Mouse (Mus musculus): ENCODE data around the gene Uggt1.

Gene Uggt1

GRCm38 (mm10) chr1:36116488-36116887 is 128.0 kb downstream of the Uggt1 start:
- DNase-seq (ENCODE audit: low spot score in 2 of 2): no peak

DNA sequence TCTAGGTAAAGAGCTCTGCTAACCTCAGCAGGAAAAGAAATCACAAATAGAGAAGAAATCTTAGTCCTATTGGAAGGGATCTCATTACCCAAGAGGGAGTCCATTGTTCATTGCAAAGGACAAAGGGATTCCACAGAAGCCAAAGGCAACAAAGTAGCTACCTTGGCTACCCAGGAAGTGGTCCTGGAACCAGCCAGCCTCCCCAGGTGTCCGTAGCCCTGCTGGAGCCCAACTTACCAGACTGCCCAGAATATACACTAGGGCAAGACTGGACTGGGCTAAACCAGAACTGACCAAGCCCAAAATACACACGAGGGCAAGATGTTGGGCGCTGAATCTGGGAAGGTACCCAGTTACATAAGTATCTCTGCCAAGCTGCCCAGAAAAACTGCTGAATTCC is 129.7 kb downstream of the Uggt1 start:
- DNase-seq (ENCODE audit: low spot score in 2 of 2): no peak

DNA sequence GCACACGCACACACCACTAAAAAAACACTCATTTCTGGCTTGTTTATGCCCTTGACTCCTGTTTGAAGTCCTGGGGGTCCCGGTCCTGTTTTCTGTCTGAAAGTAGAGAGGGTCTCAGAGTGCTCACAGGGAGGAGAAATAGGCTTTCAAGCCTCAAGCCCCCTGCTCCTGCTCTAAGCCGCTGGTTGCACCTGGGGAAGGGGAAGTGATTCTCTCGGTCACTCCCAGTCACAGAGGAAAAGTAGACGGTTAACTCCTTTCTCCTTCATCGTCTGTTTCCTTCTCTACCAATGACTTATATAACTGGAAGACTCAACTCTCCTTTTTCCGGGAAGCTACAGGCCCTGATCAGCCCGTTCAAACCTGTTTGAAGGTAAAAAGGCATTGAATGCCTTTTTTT is 130.8 kb downstream of the Uggt1 start:
- no peak for DNase-seq (ENCODE audit: low spot score in 2 of 2)

- DNase-seq (ENCODE audit: low spot score in 2 of 2): no peak
Observed at GRCm38 (mm10) chr1:36112665-36113064, 131.9 kb downstream of the Uggt1 start.

- no peak for DNase-seq (ENCODE audit: low spot score in 2 of 2)
Observed at GRCm38 (mm10) chr1:36109987-36110386, 134.5 kb downstream of the Uggt1 start.

DNA sequence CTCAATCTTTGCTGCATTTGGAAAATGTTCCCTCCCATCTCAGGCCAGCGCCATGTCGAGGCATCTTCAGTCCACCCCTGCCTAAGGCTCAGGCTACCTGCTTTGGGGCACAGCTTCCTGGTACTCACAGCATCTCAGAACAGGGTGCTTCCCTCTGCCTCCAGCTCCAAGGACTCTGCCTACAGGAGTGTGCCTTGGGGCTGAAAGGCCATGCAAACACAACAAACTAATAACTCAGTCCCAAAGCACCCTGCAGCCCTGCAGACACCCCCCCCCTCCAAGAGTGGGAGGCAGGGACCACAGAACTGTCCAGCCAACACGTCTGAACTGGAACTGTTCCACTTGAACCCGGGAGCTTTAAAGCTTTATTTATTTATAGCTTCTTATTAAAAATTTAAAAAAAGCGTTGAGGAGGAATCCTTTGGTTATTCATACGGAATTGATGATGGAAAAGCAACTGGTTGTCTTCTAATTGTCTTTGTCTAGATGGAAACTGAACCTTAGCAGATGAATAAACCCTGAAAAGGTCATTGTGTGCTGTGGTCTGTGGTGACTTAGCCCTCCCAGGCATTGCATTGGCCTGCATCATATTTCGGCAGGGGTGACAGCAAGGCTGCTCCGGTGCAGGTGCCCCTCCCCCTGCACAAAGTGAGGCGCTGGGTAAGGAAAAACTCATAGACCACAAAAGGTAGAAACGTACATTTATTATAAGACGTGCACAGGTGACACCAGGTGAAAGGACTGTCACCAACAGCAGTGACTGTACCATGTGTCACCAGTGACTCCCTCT is 138.4 kb downstream of the Uggt1 start:
- DNase-seq (ENCODE audit: low spot score in 2 of 2): no peak

DNA sequence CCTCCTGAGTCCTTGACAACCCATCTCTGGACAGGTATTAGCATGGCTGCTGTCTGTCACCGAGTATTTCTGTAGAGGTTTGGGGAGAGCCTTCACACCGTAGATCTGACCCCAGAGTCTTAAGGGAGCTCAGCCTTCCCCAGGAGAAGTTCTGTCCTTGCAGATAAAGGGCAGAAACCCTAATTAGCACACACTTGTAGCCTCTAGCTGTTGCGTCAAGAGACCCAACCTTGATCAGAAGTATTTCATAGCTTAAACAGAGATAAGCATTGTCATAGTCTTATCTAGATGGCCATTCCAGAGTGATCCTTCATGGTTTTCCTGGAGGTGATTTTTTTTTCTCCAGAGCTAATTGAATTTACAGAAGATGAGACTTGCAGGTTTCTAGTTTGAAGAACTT is 144.1 kb downstream of the Uggt1 start:
- DNase-seq (ENCODE audit: low spot score in 2 of 2): no peak

DNA sequence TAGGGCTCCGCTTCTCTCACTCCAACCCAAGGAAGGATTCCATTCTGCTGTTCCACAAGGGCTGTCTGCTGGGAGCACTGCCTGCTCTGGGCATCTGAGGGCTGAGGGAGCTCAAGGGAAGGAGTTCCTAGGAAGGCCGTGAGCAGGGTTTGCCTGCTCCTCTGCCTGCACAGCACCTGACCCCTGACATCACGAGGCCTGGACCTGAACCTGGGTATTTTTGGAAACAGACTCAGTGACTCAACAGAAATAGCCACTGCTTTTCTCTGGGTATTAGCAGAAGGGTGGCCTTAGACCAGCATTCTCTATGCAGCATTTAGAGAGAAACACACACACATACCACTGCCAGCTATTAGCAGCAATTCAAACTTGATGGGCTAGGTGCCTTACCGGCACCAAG is 146.1 kb downstream of the Uggt1 start:
- DNase-seq (ENCODE audit: low spot score in 2 of 2): no peak

DNA sequence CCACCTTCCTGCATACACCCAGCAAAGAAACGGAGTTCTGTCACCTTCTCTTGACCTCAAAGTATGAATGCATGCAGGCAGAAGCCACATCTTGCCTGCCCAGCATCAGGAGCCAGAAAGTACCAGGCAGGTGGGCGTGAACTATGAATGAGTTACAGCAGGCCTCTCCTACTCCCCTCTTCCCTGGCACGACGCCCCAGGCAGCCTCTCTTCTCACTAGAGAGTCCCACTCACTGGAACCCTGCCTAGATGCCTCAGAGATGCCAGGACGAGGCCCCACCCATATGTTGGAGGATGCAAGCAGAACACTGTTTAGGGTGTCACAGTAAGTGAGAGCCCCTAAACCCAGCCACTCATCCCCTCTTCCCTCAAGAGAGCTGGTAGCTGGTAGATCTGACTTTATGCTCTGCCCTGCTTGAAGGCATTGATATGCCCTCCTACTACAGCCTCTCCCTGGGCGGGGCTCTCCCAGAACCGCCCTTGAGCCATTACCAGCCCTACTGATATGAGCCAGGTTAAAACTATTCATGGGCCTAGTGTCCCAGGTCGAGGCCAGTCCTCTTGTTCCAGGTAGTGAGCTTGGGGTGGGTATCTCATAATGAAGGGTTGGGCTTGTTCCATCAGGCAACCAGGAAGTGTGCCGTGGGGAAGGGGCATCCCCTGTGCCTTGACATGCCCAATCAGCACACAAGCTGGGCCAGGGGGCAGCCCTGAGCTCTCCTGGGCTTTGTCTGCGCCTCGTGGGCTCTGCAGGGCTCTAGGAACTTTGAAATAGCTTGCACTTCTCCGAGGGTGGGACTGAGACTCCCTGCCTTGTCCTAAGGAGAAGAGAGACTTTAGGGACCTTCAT is 148.9 kb downstream of the Uggt1 start:
- peak; percentile 93 to 95 for DNase-seq (ENCODE audit: low spot score in 2 of 2)

GRCm38 (mm10) chr1:36093741-36094140 is 150.8 kb downstream of the Uggt1 start:
- DNase-seq (ENCODE audit: low spot score in 2 of 2): no peak

GRCm38 (mm10) chr1:36091246-36091645 is 153.3 kb downstream of the Uggt1 start:
- no peak for DNase-seq (ENCODE audit: low spot score in 2 of 2)

- DNase-seq (ENCODE audit: low spot score in 2 of 2): no peak
Observed at GRCm38 (mm10) chr1:36090722-36091110, 153.8 kb downstream of the Uggt1 start.
